Mouse (Mus musculus) gastrocnemius, adult 2 months (tissue): ENCODE measurements around the gene Gm20920. TPM values are rescaled to one million over a fixed set of nuclear protein-coding genes. Genes with fewer than 3 reads are reported as not detected.
"Not testable (repeated sequence)": the region's sequence is repeated elsewhere in the genome, so short reads cannot be mapped to it uniquely, and the experiment has no call there.

Source experiments
- DNase-seq: peaks from one replicate; pipeline ENCODE4 v3.0.0; 2022
- H3K27ac ChIP-seq: fragments of 200-600 bp; 2 replicates; pipeline ENCODE4 v1.8.1; 2022; ENCODE audit warnings: mild to moderate bottlenecking
- H3K4me3 ChIP-seq: fragments of 200-600 bp; 2 replicates; pipeline ENCODE4 v1.8.1; 2022; ENCODE audit warnings: mild to moderate bottlenecking, moderate library complexity
- intact Hi-C: fragments of 180-260 bp; cut with DNase I; formaldehyde crosslinking; loops from one replicate; pipeline ENCODE4 v1.15.1; 2025
- long read RNA-seq, 2 experiments: library from polyadenylated mRNA; stranded (forward); transcript quantifications; one replicate each; pipeline ENCODE4 v2.0.0; 2021
- total RNA-seq, 2 experiments: library from RNA; stranded (reverse); gene quantifications; 2 replicates each; pipeline ENCODE4 v1.2.3; 2021

Gm20920 gene
- total RNA-seq, result not detected
- long read RNA-seq, experiment 1, result 0 reads
- long read RNA-seq, experiment 2, result 0 reads

- H3K27ac ChIP-seq, intact Hi-C loops, H3K4me3 ChIP-seq, DNase-seq: not testable (repeated sequence)
Observed at GRCm38 (mm10) chrY:51851820-51852219, at the start of gene Gm20920. Gene Gm20920 (plus strand): TSS chrY:51852120.
